Mouse (Mus musculus) regulatory T cell (primary cell): ENCODE measurements around the gene Ywhae.
"Not testable (repeated sequence)": the region's sequence is repeated elsewhere in the genome, so short reads cannot be mapped to it uniquely, and the experiment has no call there.

Experiments
- in situ Hi-C: fragments of 300-600 bp; cut with MboI, MseI; formaldehyde crosslinking; loops from one replicate; pipeline ENCODE4 v1.15.1; 2025; ENCODE audit warnings: high pct_unique_total_duplicates

Gene Ywhae

DNA sequence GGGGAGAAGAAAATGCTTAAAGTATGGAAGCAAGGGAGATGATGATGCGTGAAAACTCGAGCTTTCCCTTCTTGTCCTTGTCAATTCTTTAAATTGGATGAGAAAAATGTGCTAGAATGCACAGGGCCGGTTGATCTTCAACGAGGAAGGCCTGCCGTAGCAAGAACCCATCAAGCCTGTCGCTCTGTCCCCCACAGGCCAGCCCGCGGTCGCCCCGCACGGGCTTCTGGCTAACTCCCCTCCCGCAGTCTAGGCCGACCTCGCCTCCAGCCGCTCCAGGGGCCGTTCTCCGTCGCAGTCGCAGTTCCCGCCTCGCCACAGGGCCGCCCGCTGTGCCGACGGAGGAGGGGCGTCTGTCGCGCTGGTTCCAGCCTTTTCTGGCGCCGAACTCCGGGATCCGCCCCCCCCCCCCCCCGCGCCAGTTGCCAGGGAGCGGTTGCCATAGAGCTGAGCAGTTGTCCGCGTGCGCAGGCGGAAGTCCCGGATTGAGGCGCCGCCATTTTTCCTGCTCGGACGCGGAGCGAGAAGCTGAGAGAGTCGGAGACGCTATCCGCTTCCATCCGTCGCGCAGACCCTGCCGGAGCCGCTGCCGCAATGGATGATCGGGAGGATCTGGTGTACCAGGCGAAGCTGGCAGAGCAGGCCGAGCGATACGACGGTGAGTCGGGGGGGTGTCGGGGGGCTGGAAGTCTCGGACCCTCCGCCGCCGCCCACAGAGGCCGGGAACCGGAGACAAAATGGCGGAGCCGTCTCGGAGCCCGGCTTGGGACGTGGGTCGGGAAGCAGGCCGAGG is at the start of gene Ywhae:
TSS of gene Ywhae (plus strand) at position 436 of the 793 bp plus-strand sequence.
- in situ Hi-C loops, result no loop called here

DNA sequence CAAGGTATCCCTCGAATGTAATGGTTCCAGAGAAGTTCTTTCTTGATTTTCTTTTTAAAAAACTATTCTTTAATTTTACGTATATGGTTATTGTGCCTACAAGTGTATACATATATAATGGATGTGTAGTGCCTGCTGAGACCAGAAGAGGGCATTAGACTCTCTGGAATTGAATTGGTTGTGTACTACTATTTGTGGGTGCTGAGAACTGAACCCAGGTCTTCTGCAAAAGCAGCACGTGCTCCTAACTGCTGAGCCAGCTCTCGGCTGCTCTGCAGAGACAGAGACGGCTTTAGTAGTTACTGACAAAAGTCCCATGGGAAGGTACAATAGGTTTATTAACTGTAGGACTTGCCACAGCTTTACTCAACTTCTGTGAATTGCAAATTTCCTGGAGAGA is 48.2 kb upstream of the Ywhae start:
- in situ Hi-C loops, result no loop called here

DNA sequence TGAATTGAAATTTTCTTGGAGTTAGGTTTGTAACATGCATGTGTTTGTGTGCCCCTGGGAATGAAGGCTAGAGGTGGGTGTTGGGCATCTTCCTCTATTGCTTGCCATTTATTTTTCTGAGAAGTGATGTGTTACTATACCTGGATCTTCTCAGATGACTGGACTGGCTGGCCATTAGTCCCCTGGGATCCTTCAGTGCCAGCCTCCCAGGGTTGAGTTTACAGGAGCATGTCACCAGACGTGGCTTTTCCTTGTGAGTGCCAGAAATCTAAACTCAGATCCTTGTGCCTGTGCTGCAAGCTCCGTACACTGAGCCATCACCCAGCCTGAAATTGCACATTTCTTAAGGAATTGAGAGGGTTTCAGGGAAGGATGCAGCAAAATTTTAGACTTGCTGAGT is 47.7 kb upstream of the Ywhae start:
- in situ Hi-C loops, result no loop called here

DNA sequence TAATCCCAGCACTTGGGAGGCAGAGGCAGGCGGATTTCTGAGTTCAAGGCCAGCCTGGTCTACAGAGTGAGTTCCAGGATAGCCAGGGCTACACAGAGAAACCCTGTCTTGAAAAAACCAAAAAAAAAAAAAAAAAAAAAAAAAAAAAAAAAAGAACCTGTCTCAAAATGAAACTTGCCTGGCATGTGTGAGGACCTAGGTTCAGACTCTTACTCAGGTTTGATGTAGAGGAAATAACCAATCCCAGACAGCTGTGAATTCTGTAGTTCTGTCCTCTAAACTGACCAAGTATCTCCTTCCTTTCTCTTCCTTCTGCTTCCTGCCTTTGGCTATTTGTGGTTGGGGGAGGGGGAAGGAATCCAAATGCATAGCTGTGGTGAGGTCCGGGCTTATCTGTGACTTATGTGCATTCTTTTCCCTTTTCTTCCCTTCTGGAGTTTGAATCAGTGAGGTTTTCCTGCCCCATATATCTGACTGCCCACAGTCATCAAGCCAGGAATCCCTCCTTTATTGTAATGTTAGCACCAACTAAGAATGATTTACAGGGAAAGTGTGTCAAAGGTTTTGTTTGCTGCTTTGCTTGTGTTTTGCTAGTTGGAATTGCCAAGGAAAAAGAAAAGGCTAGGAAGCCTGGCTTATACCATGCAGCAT is 45.2 kb upstream of the Ywhae start:
- in situ Hi-C loops, result no loop called here

DNA sequence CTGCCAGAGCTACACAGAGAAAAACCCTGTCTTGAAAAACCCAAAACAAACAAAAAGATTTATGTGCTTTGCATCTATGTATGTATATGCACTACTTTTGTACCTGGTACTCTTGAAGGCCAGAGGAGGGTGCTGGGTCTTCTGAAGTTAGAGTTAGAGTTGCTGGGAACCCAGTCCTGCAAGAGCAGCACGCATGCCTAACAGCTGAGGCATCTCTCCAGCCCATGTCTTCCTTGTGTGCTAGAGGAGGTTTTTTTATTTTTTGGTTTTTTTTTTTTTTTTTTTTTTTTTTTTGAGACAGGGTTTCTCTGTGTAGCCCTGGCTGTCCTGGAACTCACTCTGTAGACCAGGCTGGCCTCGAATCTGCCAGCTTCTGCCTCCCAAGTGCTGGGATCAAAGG is 44.5 kb upstream of the Ywhae start:
- in situ Hi-C loops, result no loop called here

DNA sequence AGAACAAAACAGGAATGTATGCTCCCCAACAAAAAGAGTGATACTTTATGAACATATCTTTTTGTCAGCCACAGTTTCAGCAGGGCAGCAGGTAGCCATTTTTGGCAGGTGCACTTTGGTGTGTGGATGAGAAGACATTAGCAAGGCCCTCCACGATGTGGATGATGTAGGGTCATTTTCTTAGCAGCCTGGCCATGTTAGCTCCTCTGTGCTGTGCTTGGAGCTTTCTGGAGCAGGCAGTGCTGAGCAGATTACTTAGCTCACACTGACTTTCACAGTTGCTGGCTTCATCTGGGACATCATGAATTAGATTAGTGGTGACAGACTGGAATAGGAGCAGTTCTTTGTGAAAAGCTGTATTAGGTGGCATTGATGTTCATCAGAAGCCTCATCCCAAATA is 42.7 kb upstream of the Ywhae start:
- in situ Hi-C loops, result no loop called here

DNA sequence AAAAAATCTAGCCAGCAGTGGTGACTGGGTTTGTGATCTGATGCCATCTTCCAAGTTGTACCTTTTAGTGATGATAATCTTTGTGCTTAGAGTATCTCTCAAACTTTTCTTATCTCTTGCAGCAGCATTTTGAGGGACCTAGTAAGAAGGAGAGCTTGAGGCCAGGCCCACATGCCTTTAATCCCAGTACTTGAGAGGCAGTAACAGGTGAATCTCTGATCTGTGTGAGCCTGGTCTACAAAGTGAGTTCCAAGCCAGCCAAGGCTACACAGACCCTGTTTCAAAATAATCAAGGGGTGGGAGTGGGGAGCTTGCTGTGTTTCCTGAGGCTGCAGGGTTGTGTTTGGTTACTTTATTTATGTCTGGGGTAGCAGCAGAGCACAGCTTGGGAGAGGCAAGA is 41.6 kb upstream of the Ywhae start:
- in situ Hi-C loops, result no loop called here

DNA sequence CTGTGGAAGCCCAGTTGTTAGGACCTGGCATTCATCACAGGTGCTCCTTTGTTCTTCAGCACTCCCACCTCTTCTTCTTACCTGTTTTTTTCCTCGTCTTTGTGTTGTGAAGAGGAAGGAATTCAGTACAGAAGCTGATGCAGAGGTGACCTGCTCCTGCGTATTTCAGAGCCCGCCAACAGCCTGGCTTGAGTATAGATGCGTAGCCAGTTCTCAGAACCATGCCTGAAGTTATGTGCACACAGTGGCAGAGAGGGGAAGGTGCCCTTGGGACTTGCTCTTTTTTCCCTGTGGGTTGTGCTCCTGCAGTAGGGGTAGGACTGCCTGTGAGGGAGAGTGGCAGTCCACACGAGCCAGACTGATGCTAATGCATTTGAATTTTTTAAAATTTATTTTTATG is 39.1 kb upstream of the Ywhae start:
- in situ Hi-C loops, result no loop called here

DNA sequence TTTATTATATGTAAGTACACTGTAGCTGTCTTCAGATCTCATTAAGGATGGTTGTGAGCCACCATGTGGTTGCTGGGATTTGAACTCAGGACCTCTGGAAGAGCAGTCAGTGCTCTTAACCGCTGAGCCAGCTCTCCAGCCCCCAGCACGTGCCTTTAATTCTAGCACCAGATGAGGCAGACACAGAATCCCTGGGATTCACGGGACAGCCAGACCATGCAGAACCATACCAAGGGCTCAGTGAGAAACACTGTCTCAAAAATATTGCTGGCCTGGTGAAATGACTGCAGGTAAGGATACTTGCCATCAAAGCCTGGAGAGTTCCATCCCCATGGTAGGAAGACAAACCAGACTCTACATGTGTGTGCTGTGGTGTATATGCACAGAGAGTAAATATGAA is 35.2 kb upstream of the Ywhae start:
- in situ Hi-C loops, result not testable (repeated sequence)

DNA sequence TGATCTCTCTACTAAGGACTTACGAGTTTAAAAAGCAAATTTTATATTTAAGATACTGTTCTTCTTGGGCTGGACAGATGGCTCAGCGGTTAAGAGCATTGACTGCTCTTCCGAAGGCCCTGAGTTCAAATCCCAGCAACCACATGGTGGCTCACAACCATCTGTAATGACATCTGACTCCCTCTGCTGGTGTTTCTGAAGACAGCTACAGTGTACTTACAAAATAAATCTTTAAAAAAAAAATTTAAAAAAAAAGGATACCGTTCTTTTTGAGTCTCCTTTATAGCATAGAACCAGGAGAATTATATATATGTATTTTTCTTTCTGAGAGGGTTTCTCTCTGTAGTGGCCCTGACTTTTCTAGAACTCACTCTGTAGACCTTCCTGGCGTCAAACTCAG is 32.1 kb upstream of the Ywhae start:
- in situ Hi-C loops, result no loop called here

DNA sequence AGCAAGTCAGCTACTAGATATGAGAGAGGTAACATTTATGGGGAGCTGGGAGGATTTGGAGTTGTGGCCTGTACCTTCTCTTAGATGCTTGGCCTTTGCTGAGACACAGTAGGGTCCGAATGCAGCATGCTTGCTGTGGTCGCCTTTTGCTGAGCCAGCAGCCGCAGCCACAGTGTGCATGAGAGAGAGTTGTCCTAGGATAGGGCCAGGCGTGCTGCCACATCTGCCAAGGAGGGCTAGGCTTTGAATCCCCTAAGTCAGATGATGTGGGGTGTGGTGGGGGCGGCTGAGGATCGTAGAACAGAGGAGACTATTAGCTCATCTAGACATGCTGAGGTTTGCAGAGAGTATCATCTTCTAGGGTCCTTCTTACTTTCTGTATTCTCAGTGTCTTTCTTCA is 29.9 kb upstream of the Ywhae start:
- in situ Hi-C loops, result no loop called here

DNA sequence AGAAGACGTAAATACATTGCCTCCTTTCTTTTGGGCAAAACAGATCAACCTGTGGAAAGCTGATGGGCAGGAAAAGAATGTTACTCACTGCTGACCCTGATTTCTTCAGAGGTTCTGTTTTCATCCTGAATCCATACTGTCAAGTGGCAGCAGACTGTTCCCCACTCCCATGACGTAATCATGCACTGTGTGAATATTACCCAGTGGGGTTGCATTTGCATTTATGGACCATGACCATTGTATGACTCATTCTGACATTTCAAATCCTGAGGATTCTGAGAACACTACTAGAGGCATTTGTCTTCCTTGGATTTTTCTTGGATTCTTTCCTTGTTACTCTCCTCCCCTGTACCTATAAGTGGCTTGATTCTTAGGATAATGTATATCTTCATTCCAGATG is 28.9 kb upstream of the Ywhae start:
- in situ Hi-C loops, result no loop called here

DNA sequence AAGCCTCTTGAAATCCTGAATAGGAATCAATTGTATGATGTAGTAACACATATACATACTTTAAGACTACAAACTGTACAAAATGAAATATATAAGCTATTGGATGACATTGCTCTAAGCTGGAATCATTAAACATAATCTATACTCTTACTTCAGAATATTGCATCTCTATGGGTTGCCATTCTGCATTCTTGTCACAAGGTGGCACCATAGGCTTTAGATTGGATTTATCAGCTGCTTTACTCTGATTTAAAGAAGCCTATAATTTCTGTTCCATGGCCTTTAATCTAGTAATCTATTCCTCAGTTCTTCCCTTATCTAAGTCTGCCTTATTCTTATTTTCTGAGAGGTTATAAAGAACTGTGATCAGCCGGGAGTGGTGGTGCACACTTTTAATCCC is 18.7 kb upstream of the Ywhae start:
- in situ Hi-C loops, result loop anchor here (5.0 to 10.0 kb wide), 2 partner anchors 53 to 191 kb away; no protein-coding TSS in a partner anchor

DNA sequence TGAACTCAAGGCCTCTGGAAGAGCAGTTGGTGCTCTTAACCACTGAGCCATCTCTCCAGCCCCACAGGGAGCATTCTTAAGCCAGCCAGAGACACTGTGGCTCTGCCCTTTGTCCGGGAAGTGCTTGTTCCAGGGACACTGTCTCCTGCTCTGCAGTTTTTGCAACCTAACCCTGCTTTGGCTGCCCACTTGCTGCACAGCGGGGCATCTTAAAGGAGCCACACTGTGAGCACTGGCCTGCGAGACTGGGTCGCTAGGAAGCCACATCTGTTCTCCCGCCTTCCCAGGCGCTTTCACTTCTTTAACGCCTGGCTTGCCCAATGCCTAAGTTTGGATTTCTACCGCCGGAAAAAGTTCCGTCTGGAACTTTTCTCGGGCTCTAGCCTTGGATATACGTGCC is 17.1 kb upstream of the Ywhae start:
- in situ Hi-C loops, result loop anchor here (10.0 kb wide), 1 partner anchor 189 kb away; no protein-coding TSS in a partner anchor

DNA sequence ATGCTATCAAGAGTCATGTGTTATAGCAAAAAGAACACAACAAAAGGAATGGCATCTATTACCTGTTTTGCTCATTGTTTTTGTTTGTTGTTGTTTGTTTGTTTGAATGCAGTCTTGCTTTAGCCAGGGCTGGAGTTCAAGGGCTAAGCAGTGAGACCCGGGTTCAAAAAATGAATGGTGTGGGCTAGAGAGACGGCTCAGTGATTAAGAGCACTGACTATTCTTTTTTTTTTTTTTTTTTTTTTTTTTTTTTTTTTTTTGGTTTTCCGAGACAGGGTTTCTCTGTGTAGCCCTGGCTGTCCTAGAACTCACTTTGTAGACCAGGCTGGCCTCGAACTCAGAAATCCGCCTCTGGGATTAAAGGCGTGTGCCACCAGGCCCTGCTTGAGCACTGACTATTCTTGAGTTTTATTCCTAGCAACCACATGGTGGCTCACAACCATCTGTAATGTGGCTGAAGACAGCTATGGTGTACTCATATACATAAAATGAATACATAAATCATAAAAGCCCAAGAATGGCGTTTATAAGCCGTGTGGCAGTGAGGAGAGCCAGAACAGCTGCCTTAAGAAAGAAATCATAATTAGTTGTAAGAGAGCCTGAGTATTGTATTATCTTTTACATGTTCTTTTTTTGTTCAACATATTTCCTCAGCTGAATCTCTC is 15.9 kb upstream of the Ywhae start:
- in situ Hi-C loops, result loop anchor here (10.0 kb wide), 1 partner anchor 188 kb away; no protein-coding TSS in a partner anchor

DNA sequence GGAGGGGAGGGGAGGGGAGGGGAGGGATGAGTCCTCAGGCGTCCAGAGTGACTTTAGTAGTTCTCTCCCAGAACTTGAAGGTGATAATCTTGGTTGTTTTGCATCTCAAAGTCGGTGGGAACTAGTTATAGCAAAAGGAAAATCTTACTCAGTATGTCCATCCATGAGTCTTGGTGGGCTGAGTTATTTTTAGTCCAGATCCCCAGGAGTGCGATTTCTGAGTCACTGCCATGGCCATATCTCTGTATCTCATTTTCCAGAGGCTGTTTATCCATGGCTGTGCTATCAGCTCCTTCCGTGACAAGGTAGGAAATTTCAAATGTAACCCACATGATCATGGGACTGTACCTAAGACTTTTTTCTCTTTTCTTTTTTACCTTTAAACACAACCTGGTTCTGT is 10.3 kb upstream of the Ywhae start:
- in situ Hi-C loops, result no loop called here

DNA sequence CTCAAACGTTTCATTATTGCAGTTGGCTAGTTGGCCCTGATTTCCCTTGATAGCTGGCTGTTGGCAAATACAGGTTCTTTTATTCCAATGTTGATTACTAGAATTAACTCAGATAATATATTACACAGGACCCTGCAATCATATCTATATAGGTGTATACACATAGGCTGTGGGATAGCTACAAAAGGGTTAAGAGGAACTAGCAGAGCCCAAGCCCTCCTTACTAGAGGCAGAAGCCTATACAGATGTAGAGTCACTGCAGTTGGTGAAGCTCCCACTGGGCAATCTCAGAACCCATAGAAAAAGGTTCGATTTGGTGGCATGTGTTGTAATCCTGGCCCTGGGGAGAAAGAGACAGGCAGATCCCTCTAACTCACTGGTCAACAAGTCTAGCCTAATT is 5.5 kb upstream of the Ywhae start:
- in situ Hi-C loops, result no loop called here

DNA sequence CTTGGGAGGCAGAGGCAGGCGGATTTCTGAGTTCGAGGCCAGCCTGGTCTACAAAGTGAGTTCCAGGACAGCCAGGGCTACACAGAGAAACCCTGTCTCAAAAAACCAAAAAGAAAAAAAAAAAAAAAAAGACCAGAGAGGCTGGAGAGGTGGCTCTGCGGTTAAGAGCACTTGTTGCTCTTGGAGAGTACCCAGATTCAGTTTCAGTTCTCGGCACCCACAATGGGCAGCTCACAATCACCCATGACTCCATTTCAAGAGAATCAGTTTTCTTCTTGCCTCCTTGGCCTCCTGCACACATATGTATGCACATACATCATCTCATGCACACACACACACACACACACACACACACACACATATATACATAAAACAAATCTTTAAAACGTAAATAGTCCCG is 5.0 kb upstream of the Ywhae start:
- in situ Hi-C loops, result not testable (repeated sequence)

DNA sequence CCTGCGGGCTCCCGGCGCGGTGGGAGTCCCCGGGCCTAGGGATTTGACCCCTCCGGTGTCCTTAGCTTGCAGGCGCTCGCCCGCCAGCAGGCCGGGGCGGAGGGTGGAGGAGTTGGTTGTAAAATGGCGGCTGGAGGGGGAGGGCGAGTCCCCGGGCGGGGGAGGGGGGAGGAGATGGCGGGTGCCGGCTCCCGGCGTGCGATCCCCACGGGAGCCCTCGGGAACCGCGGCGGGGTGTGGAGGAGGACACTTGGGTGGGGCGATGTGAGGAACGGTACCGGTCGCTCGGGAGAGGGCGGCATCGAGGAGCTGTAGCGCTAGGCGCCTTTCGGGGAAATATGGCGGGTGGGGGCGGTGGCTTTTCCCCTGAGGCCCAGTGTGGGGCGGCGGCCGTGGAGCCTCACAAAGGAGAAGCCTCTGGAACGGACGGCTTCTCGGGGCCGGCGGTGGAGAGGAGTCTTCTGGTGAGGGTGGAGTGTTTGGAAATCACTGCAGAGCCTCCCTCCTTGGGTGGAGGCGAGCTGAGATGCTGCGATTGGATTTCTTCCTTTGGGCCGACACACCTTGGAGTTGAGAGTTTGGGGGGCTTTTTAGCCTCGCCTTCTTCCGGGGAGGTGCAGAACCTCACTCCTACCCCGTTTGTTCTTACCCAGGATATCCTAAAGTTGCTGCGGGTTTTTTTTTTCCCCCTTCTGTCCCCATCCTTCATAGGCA is 715 bp downstream of the Ywhae start:
- in situ Hi-C loops, result no loop called here

DNA sequence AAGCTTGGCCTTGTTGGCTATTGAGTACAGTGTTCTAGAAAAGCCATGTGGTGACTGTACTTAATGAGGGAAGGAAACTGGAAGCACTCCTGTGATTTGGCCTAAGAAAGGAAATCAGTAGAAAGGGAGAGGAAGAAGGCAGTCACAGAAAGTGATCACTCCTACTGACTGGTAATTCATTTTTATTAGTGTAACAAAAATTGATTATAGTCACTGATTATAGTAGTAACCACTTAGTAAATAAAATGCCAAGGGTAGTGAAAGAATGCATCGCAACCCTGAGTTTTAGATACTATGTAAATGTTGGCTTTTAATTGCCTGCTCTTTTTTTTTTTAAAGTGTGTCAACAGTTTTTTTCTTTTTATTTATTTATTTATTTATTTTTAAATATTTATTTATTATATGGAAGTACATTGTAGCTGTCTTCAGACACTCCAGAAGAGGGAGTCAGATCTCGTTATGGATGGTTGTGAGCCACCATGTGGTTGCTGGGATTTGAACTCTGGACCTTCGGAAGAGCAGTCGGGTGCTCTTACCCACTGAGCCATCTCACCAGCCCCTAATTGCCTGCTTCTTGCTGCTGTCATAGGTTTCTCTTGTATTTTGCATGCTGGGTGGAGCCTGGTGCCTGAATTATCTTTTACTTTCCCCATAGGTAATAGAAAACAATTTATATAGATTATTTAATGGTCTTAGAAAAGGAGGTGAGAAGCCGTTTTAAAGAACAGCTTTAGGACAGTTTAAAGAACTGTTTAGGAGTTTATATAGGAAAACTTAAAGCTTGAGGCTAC is 3.0 kb downstream of the Ywhae start:
- in situ Hi-C loops, result no loop called here

DNA sequence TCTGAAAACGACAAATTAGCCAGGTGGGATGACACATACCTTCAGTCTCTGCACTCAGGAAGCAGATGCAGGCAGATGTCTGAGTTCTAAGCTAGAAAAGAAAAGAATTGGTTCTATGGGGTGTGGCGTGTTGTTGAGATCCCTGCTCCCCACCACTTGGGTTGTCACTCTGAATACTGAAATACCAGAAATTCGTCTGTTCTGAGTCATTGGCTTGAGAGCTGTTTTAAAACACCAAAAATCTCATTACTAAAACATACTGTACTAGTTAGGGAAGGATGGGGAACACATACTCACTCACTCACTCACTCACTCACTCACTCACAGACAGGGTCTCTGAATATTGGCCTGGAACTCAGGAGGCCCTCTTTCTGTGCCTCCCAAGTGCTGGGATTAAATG is 4.3 kb downstream of the Ywhae start:
- in situ Hi-C loops, result no loop called here
